Mouse (Mus musculus) large intestine, adult 2 months (tissue): ENCODE results near the gene Lrrc8d. TPM values are rescaled to one million over a fixed set of nuclear protein-coding genes. Genes with fewer than 3 reads are reported as not detected.
"Not testable (repeated sequence)": the region's sequence is repeated elsewhere in the genome, so short reads cannot be mapped to it uniquely, and the experiment has no call there.

Source experiments
- DNase-seq: peaks from one replicate; pipeline ENCODE4 v3.0.0-alpha.2; 2012; ENCODE audit warnings: low read depth, low spot score
- WGBS: fragments of 180-500 bp; shearing (Covaris S2); methylation state at CpG from one replicate; pipeline ENCODE4 v1.1.7; 2018; 5-methylcytosine and 5-hydroxymethylcytosine counted together
- polyA plus RNA-seq: library from polyadenylated mRNA; depleted of rRNA; stranded (reverse); fragments of >200 nt; gene quantifications from 2 replicates; pipeline ENCODE4 v1.2.3, GENCODE M21; 2012

Gene Lrrc8d
- polyA plus RNA-seq, 1 experiment, result 9.9 TPM

- WGBS, result 34% methylated on average over 9 of the region's 9 CpGs
- DNase-seq, result peak; percentile 39
These were observed 136.2 kb downstream of the Lrrc8d start for GRCm38 (mm10) chr5:105836006-105836405.

- 72% methylated on average over 13 of the region's 13 CpGs for WGBS
These were observed 140.1 kb downstream of the Lrrc8d start for GRCm38 (mm10) chr5:105839740-105840310.

DNA sequence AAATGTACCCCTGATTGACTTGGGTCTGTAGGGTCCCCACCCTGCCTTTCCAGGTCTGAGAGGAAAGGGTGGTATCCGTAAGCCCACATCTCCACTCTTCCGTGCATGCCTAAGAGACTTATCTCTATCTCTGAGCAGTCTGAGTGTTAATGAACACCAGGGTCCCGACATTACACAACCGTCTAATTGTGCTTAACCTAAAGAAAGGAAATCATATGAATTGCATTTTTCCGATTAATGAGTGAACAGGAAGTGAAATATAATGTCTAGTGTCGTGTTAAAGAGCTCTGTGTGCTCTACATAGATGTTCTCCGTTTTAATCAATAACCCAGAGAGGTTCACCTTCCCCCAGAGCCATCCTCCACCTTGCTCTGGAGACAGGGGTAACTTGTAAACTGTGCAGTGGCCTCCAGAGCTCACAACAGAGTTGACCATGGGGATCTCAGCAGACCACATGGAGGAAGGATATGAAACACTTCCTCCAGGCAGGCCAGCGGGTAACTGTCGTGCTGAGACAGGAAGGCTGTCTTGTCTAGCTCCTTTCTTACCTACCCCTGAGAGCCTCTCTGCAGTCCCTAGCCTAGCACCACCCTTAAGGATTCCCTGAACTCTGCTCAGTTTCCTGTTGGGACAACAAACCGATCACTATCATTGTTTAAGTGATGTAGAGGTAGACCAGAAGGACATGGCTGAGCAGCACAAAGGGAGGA is 144.4 kb downstream of the Lrrc8d start:
- no peak for DNase-seq
- WGBS, result 78% methylated on average over 10 of the region's 10 CpGs

More at GRCm38 (mm10) chr5:105839740-105840310, 140.1 kb downstream of the Lrrc8d start:
- no peak for DNase-seq

DNA sequence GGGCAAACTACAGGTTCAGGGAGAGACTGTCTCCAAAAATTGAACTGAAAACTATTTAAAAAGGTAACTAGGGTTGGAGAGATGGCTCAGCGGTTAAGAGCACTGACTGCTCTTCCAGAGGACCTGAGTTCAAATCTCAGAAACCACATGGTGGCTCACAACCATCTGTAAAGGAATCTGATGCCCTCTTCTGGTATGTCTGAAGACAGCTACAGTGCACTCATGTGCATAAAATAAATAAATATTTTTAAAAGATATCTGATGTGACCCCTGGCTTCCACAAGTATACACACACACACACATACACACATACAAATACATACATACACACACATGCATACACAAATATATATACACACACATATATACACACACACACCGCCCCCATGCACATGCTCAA is 145.3 kb downstream of the Lrrc8d start:
- WGBS, result 95% methylated on average over 2 of the region's 2 CpGs
- DNase-seq, result no peak

- WGBS, result 85% methylated on average over 8 of the region's 8 CpGs
- no peak for DNase-seq
These were observed 148.0 kb downstream of the Lrrc8d start for GRCm38 (mm10) chr5:105847726-105848125.

DNA sequence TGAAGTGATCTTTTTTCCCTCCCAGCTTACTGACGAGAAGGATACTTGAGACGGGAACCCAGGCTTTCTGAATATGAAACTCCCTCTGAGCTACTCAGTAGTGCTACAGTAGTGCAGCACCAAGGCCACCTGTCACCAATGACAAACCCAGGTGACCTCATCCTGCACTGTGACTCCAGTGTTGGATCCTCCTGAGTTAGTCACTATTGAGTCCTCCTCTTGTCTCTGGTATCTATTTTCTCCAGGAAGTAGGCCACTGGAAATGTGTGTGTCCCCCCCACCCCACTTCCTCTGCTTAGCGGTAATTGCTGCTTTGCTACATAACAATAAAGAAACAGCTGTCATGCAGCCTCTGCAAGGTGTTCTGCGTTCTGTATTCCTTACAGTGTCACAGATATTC is 149.5 kb downstream of the Lrrc8d start:
- DNase-seq, result no peak

DNA sequence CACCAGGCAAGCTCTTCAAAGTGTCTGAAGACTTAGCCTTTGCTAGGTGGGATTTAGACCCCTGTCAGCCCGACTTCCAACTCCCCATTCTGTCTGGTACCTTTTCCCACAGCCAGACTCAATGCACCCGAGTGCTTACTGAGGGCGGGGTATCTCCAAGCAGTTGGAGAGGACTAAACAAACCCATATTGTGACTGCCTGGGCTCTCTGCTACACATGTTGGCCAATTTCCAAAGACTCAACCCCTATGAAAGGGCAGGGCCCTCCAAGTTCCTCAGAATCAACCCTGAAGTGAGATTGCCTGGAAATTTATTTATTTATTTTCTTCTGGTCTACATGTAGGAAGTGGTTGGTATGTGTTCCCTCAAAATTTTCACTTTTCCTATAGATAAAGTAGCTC is 149.9 kb downstream of the Lrrc8d start:
- WGBS, result 17% methylated on average over 3 of the region's 3 CpGs
- no peak for DNase-seq

More for the DNA sequence above, 149.5 kb downstream of the Lrrc8d start:
- 41% methylated on average over 4 of the region's 4 CpGs for WGBS

- no peak for DNase-seq
- 88% methylated on average over 9 of the region's 9 CpGs for WGBS
These were observed 153.5 kb downstream of the Lrrc8d start for GRCm38 (mm10) chr5:105853271-105853670.

- no peak for DNase-seq
- 82% methylated on average over 5 of the region's 5 CpGs for WGBS
These were observed 157.7 kb downstream of the Lrrc8d start for GRCm38 (mm10) chr5:105857486-105857885.

DNA sequence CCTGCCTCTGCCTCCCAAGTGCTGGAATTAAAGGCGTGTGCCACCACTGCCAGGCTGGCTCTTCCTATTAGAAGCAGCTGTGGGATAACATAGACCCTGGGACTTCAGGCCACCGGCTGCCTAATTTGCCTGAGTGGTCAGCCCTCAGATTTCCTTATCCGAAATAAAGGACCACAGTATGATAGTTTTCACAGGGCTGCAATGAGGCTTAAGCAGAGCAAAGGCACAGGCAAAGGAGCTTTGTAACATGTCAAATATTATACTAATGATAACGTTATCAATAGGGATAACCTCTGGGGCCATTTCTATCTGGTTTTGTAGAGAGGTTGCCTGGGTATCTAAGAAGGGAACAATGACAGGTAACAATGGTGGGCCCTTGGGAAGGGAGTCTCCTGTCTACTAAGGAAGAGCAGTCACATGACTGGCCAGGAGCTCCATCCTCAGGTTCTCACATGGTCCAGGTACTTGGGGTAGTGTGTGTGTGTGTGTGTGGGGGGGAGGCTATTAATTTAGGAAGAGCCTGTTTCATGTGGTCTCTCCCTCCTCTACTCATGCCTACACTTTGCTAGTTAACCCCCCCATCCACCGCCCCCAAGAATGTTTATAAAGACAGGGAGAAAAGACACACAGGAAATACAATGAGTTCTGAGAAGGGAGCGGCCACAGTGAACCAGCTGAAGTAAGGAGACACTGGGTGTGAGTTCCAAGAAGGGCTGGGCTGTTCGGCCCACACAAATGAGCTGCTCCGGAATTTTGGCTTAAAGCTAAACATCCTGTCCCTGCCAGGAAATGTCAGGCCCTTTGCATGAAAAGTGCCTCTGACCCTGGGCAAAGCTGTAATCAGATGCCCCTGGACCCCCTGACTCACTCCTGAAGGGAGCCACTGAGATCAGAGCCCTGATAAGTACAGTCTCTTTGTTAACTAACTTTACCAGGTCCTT is 159.3 kb downstream of the Lrrc8d start:
- WGBS, result 70% methylated on average over 8 of the region's 8 CpGs
- DNase-seq, result no peak

DNA sequence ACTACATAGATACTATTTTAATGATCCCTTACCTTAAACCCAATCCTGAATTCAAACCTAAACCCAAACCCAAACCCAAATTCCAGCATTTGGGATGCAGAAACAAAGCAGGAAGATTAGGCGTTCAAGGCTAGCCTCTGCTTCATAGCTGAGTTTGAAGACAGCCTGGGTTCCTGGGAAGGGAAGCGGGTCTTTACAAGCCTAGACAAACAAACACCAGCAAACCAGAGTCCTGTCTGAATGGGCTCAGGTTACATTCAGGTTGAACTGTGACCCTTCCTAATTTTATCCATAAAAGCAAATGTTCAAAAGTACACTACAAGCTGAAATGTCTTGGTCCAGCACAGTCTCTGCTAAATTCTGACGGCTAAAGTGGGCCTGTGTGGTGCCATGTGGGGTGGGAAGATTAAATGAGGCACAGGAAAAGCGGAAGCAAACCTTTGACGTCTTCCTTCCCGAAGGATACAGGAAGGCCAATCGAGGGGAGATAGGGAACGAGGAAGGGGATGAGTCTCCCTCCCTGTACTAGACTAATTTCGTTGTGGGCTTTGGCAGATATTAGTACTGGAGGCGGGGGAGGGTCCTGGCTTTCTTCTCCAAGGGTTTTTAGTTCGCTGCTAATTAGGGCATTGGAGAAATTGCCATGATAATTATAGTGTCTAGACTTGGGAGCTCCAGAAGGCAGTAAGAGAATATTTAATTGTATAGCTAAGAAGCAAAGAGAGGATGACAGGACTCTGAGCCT is 160.1 kb downstream of the Lrrc8d start:
- 81% methylated on average over 11 of the region's 11 CpGs for WGBS
- no peak for DNase-seq

DNA sequence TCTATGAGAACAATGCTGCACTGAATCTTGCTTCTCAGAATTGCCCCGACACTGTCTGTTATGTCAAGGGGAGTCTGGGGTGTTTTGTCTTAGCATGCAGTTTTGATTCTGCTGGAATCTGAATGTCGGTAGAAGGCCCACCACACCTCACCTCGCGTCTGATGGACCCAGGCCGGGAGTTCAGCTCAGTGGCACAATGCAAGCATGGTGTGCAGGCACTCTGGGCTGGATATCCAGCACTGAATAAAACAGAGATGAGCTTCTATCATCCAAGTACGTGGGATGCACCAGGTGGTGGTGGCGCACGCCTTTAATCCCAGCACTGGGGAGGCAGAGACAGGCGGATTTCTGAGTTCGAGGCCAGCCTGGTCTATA is 160.7 kb downstream of the Lrrc8d start:
- WGBS, result 95% methylated on average over 10 of the region's 10 CpGs
- no peak for DNase-seq

DNA sequence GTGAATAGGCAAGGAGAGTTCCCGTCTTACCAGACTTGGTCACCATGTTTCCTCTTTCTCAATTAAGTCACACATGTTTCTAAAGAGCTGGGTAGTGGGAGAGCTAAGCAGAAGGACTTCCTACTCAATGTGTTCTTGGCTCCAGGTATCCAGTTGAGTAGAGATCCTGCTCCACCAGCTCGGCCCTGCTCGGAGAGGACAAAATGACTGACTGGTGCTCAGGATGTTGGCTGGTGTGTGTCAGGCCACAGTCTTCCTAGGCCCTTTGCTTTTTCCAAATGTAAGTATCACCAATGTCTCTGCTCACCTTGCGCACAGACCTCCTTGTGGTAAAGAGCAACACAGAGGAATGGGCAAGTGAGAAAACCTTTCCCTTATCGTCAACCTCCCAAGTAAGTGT is 161.8 kb downstream of the Lrrc8d start:
- 92% methylated on average over 5 of the region's 5 CpGs for WGBS
- DNase-seq, result no peak

DNA sequence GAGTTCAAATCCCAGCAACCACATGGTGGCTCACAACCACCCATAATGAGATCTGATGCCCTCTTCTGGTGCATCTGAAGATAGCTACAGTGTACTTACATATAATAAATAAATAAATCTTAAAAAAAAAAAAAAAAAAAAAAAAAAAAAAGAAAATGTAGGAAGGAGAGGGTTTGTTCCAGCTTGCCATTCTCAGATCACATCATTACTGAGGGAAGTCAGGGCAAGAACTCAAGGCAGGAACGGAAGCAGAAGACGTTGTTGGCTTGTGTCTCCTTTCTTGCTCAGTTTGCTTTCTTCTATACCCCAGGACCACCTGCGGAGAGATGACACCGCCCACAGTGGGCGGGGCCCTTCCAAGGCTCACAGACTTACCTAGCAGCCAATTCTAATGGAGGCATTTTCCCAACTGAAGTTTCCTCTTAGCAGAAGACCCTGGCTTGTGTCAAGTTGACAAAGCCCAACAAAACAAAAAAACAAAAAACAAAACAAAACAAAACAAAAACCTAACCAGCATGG is 165.4 kb downstream of the Lrrc8d start:
- not testable (repeated sequence) for DNase-seq
- WGBS, result 75% methylated on average over 5 of the region's 5 CpGs

- no peak for DNase-seq
- 15% methylated on average over 4 of the region's 4 CpGs for WGBS
These were observed 167.7 kb downstream of the Lrrc8d start for GRCm38 (mm10) chr5:105867427-105867826.

DNA sequence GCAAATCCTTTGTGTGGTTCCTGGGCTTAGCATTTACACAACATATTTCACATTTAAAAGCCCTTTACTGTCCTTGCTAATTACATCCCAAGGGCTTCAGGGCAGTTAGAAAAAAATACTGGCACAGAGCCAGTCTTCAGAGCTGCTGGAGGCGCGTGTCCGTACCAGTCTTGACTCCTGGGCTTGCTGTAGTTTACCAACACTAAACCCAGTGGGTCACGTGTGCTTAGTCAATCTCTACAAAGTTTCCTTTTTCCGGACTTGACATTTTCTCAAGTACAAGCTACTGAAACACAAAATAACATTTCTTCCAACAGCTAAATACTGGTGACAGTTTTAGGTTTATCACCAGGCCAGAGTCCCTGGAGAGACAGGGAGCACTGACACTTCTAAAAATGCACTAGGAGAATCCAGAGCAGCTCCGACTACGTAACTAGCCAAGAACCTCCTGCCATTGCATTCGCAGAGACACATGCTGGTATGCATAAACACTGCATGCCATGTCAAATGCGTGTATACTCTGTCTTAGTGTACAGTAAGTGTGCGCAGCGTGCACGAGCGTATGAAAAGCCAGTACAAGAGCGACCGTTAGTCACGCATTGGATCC is 168.2 kb downstream of the Lrrc8d start:
- no peak for DNase-seq
- 45% methylated on average over 16 of the region's 16 CpGs for WGBS

GRCm38 (mm10) chr5:105868593-105868992 is 168.8 kb downstream of the Lrrc8d start:
- no peak for DNase-seq
- 27% methylated on average over 3 of the region's 3 CpGs for WGBS

DNA sequence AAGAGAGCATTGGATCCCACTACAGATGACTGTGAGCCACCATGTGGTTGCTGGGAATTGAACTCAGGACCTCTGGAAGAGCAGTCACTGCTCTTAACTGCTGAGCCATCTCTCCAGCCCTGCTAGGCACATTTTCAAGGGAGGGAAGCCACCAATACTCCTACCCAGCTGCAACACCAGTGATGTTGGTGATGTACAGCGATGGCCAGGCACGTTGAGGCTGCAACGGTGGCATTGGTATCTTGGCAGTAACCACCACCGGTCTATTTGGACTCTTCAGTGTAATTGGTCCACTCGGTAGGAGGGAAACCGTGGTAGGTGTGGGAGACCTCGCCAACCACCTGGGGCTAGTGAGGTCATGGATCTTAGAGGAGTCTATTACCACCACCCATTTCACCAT is 170.0 kb downstream of the Lrrc8d start:
- 90% methylated on average over 7 of the region's 7 CpGs for WGBS
- DNase-seq, result no peak

DNA sequence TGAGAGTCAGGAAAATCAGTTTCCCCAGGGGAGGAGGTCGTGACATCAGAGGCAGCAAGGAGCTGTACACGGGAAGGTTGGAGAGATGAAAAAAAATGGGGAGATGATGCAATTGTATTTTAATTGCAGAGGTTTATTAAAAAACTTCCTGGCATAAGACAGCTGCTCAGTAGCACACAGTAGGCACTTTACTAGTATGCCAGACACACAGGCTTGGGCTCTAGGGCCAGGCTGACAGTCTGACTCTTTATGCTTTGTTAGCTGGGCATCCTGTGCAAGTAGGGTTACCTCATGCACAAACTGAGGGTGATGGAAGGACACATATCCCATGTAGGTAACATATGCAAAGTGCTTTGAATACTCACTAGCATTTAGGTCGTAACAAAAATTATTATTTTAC is 171.4 kb downstream of the Lrrc8d start:
- DNase-seq, result no peak
- WGBS, result 77% methylated on average over 3 of the region's 3 CpGs
